Mouse (Mus musculus) cerebellum, adult 9-11 months (tissue): ENCODE data around the gene Rabgef1.

ENCODE experiments used
- DNase-seq: peaks from one replicate; pipeline ENCODE4 v3.0.0; 2022

Rabgef1 gene

GRCm38 (mm10) chr5:130171423-130171954 is at the start of gene Rabgef1:
TSS of gene Rabgef1 (plus strand) at chr5:130171798.
- DNase-seq = peak; percentile 95

DNA sequence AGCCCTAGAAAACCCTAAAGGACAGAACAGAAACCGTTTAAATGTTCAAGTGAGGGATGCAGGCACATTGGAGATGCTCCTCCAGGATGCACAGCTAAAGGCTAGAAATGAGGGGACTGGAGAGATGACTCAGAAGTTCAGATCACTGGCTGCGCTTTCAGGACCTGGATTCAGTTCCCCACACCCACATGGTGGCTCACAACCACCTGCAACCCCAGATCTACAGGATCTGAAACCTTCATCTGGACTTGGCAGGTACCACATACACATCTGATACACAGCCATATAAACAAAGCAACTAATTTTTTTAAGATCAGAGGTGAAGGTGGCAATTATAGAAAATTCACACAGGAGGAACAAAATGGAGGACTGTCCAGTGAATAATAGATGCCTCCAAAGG is 49.2 kb upstream of the Rabgef1 start:
- no peak for DNase-seq

DNA sequence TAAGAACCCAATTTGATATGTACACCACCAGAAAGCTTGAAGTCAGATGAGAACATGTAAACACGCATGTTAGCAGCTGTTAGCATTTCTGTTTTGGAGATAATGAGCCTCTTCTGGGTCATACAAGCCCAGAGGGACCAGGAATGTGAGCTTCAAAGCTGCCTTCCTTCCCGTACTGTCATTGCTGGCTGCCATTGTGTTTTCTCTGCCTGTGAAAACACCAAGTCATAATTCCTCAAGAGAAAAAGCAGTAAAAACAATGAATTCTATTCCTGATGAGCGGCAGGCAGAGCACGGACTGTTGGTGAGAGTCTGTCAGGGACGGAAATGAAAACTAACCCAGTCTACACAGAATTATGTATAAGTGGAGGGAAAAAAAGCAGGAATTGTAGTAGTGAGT is 47.3 kb upstream of the Rabgef1 start:
- no peak for DNase-seq

- DNase-seq = no peak
Measured at GRCm38 (mm10) chr5:130128686-130129523, 42.7 kb upstream of the Rabgef1 start.

DNA sequence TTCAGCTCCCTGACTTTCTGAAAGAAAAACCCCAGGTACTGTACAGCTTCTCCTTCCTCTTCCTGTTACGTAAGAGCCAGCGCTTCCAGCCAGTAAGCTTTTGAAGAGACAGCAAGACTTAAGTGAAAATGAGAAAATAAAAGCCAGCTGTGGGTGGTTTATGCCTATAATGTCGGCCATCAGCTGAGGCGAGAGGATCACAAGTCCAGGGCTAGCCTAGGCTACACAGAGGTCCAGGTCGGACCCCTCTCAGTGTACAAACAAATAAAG is 42.1 kb upstream of the Rabgef1 start:
- no peak for DNase-seq

GRCm38 (mm10) chr5:130136597-130136996 is 35.0 kb upstream of the Rabgef1 start:
- no peak for DNase-seq

DNA sequence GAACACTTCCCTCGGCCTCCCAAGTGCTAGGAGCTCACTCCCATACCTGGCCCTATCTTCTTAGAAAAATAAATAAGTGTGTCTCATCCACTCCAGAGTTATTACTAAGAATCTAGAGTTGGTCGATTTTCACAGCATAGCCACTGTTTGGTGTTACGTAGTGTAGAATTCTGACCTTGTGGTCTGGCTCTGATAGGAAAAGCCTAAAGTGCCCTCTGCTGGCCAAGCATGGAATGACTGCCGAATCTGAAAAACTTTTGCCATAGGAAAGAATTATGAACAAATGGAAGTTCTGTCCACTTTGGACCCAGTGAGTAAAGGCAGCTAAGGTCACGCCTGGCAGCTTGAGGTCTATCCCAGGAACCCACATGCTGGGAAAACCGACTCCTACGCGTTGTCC is 32.2 kb upstream of the Rabgef1 start:
- DNase-seq = peak; percentile 69

- DNase-seq = no peak
Measured at GRCm38 (mm10) chr5:130141138-130141537, 30.5 kb upstream of the Rabgef1 start.

GRCm38 (mm10) chr5:130142041-130142440 is 29.6 kb upstream of the Rabgef1 start:
- no peak for DNase-seq

GRCm38 (mm10) chr5:130143101-130143500 is 28.5 kb upstream of the Rabgef1 start:
- DNase-seq = no peak

GRCm38 (mm10) chr5:130143977-130144333 is 27.6 kb upstream of the Rabgef1 start:
- peak; percentile 89 for DNase-seq

GRCm38 (mm10) chr5:130144334-130145312 is 27.0 kb upstream of the Rabgef1 start, which contains the start of gene Kctd7:
TSS of gene Kctd7 (plus strand) at chr5:130144861.
- peak; percentile 99 for DNase-seq

GRCm38 (mm10) chr5:130145961-130146360 is 25.6 kb upstream of the Rabgef1 start:
- no peak for DNase-seq

DNA sequence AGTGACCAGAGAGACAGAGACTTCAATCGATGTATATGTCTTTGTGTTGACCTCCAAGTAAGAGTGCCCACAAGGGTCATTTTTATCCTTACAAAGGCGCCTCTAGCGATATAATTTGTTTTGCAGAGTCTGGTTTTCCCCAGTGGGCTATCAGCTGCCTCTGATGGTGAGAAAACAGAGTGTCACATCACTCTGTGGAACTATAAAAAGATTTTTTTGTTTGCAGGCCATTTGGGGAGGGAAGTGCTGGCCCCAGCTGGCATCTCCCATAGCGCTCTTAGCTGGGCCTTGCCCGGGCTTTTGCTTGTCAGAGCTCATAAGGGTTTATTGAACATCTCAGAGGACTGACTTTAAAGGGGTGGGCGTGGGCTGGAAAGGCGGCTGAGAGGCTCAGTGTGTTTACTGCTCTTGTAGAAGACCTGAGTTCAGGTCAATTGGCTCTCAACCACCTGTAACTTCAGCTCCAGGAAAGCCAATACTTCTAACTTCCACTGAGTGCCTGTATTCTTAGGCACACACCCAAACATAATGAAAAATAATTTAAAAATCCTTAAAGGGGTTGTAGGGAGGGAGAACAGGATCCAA is 21.8 kb upstream of the Rabgef1 start:
- DNase-seq = no peak

GRCm38 (mm10) chr5:130154286-130154685 is 17.3 kb upstream of the Rabgef1 start:
- no peak for DNase-seq

GRCm38 (mm10) chr5:130158545-130158944 is 13.1 kb upstream of the Rabgef1 start:
- no peak for DNase-seq

DNA sequence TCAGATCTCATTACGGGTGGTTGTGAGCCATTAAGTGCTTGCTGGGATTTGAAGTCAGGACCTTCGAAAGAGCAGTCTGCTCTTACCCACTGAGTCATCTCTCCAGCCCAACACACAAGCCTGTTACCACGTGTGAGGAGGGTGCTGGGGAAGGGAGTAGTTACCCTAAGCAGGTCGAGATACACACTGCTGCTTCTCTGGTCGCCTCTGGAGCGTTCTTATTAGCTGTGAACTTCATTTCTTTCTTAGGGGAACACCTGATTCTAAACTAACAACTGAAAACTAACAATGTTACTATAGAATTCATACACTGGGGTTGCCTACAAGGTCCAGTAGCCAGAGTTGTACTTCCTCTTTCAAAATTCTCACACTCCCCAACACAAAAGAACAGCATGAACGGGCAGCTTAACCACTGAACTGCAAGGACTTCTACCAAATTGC is 11.8 kb upstream of the Rabgef1 start:
- no peak for DNase-seq

- peak; percentile 71 for DNase-seq
Measured at GRCm38 (mm10) chr5:130163670-130164069, 7.9 kb upstream of the Rabgef1 start.

DNA sequence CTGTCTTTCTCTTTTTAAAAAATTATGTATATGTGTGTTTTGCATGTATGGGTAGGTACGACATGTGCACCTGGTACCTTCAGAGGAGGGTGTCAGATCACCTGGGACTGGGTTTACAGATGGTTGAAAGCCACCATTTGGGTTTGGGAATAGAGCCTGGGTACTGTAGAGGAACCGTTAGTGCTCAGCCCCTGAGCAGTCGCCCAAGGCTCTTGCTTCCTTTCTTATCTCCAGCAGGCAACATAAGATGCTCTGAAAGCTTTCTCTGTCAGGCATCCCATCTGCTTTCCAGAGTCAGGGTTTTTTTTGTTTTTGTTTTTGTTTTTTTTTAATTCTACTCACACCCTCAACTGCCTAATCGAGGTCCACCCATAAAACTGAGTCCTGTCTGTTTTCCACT is 6.4 kb upstream of the Rabgef1 start:
- DNase-seq = no peak

DNA sequence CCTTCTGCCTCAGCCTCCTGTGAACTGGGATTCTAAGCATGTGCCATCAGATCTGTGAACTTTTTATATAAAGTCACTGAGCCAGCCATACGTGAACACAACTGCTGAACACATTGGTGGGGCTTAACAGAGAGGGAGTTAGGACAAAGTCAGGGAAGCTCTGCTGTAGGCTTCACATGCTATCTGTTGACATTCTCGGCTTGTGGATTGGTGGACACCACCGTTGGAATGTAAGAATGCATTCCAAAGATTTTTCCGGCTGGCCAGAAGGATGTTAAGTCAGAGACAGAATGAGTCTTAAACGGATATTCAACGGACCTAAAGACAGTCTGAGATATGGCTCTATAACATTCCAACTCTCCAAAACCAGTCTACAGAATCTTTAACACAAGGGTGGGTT is 2.5 kb upstream of the Rabgef1 start:
- DNase-seq = no peak

- DNase-seq = peak; percentile 37
Measured at GRCm38 (mm10) chr5:130170666-130171422, 754 bp upstream of the Rabgef1 start.

DNA sequence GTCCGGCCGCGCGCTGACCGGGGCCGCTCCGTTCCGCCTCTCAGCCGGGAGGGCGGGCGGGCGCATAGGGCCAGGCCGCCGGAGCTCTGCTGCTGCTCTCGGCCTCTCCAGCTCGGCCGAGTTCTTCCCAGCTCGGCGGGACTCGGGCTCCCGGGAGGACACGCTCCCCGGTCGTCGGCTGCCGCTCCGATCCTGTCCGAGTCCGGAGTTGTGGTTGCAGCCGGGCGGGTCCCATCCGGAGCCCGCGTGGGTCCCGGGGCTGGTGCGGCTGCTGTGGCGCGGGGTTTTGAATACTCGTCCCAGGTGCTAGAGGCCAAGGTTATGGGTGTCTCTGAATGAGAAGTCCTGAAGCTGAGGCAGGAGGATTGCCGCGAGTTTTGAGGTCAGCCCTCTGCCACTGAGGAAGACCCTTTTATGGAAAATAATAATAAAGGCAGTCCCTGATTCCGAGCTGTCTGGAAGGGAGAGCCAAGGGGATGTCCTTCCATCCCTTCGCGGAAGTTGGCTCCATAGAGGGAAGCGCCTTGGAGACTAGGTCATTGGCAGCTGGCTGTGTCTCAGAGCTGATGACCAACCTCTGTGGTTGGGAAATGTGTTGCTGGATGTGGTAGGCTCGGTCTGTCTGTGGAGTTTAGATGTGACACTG is 481 bp downstream of the Rabgef1 start:
- no peak for DNase-seq
